Mouse (Mus musculus) stomach, postnatal 0 days (tissue): ENCODE data around the gene Wdr54.

Experiments used
- CTCF ChIP-seq: IDR thresholded peaks from 2 replicates; pipeline ENCODE4 v1.5.1; 2016; ENCODE audit warnings: antibody characterized with exemption, low read depth, mild to moderate bottlenecking, moderate library complexity
- EP300 ChIP-seq: optimal IDR thresholded peaks from 2 replicates; pipeline ENCODE3; 2016; ENCODE audit warnings: antibody characterized with exemption

DNA sequence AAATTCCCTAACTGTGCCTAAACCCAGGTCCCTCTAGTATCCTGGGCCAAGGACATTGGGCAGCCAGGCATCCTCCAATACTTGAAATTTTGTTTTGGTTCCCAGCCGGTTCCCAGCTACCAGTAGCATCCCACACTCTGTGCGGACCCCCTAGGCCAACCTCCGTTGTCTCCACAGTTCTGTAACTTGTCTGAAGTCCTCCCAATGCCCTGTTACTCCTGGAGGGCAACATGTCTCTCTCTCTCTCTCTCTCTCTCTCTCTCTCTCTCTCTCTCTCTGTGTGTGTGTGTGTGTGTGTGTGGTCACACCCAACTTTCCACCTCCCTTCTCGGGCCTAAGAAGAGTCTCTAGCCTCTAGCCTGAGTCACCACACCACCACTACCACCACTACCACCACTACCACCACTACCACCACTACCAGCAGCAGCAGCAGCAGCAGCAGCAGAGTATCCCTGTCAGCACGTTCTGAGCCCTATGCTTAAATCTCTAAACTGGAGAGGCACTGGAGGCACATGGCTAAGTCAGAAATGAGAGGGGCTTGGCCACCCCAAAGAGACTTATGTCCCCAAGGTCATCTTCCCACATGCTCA, 19.8 kb downstream of the Wdr54 start:
- TF ChIP-seq CTCF (no peak), EP300 (no peak)
